Mouse (Mus musculus): ENCODE results near the gene Ppox.

DNA sequence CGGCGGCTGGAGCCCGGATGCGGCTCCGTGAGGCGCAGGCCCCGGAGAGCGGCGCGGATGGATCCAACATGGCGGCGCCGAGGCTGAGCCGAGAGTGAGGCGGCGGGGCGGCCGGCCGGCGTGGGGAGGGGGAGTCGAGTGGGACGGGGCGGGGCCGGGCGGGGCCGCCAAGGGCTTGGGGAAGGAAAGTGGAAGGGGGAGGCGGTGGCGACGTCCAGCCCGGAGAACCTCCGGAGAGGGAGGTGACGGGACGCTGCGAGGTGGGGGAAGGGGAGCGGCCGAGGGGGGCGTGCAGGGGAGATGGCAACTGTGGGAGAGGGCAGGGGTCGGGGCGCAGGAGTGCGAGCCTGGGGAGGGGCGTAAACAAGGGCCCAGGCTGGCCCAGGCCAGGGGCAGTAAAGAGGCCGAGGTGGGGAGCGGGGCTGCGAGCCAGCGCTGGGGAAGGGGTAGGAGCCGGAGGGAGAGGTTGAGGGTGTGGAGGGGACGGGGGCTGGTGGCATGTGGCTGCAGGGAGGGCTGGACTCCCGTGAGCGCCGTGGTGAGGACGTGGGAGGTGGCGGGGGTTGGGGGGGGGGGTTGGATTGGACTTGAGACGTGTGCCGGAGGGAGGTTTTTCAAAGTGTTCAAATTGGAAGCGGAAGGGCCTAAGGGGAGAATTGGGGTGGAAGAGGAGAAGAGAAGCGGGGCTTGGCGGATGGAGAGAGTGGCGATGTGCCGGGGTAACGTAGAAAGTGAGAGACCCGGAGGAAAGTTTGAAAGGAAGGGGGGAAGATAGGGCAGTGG is 48.6 kb upstream of the Ppox start:
- TF ChIP-seq EP300 (IDR thresholded peaks at IDR 0.05; ENCODE audit: low read depth) (no peak), CTCF (IDR thresholded peaks at IDR 0.05; ENCODE audit: low read depth) (no peak)
